Comparison of ENCODE assay signal across 9 mouse cellular contexts in genomic region chr6:113890858-113891213, GRCm38 (mm10).
DNase-seq lines count a peak whose midpoint lies in the region; ATAC-seq and TF ChIP-seq lines count a peak whose summit lies in the region.
"Had no signal": no experiment of that assay in that cellular context is flagged by ENCODE, and none has a peak within 500 bp of the region (broad histone marks: within the 10 kb centered on the region; RNA-seq: fewer than 3 reads in every experiment).

No protein-coding gene starts in this region.

- TF ChIP-seq CTCF in cerebellum, adult 2 months (IDR thresholded peaks at IDR 0.05; ENCODE audit: borderline replicate concordance, insufficient read depth, low read depth, low read length): no peak

- ATAC-seq in lung, embryonic 16.5 days (ENCODE audit: low read depth): no peak; the same call in 1 of the 2 replicates
- ATAC-seq in limb, embryonic 14.5 days (ENCODE audit: low FRiP score, low read depth): no peak
- no peak for ATAC-seq in stomach, embryonic 15.5 days (ENCODE audit: insufficient read depth, low FRiP score, low read depth)
- no peak for ATAC-seq in granulocyte monocyte progenitor cell, adult 5-6 weeks (replicated peaks; ENCODE audit: poor library complexity, severe bottlenecking)
- ATAC-seq: activated CD4-positive, CD25-positive, alpha-beta regulatory T cell, adult 4 months had no signal

- no peak for TF ChIP-seq POLR2A in cerebellum, adult 2 months (IDR thresholded peaks at IDR 0.05; ENCODE audit: borderline replicate concordance, insufficient read depth, low read length)
- TF ChIP-seq POLR2A in limb, embryonic 14.5 days (IDR thresholded peaks at IDR 0.05; ENCODE audit: borderline replicate concordance, extremely low read depth, insufficient read depth, insufficient read length): no peak

- 1% methylated on average over 10 of the region's 10 CpGs for WGBS in cerebellum, adult 2 months
- 0% methylated on average over 10 of the region's 10 CpGs for WGBS in lung, embryonic 16.5 days
- WGBS in limb, embryonic 14.5 days: 2% methylated on average over 10 of the region's 10 CpGs
- WGBS in stomach, embryonic 15.5 days: 0% methylated on average over 10 of the region's 10 CpGs

- peaks cover 47% of the 10 kb centered on the region for H3K4me1 ChIP-seq in cerebellum, adult 2 months (ENCODE audit: control insufficient read depth, insufficient read depth, low read length)
- H3K4me1 ChIP-seq in lung, embryonic 16.5 days (replicated peaks; ENCODE audit: control insufficient read depth, insufficient read depth, low read length): no peaks in the 10 kb centered on the region
- H3K4me1 ChIP-seq in limb, embryonic 14.5 days (ENCODE audit: control insufficient read depth, insufficient read depth, low read length): no peaks in the 10 kb centered on the region
- no peaks in the 10 kb centered on the region for H3K4me1 ChIP-seq in stomach, embryonic 15.5 days

- no peaks in the 10 kb centered on the region for H3K27me3 ChIP-seq in cerebellum, adult 2 months (ENCODE audit: control insufficient read depth, insufficient read depth, low read length)
- H3K27me3 ChIP-seq in lung, embryonic 16.5 days (ENCODE audit: control insufficient read depth, insufficient read depth, low read depth, low read length): peaks cover 35% of the 10 kb centered on the region
- peaks cover 52% of the 10 kb centered on the region for H3K27me3 ChIP-seq in limb, embryonic 14.5 days (ENCODE audit: control insufficient read depth, insufficient read depth, low read length)
- peaks cover 52% of the 10 kb centered on the region for H3K27me3 ChIP-seq in stomach, embryonic 15.5 days (replicated peaks)

- H3K9ac ChIP-seq in lung, embryonic 16.5 days (ENCODE audit: low read length): no peak overlapping the region
- H3K9ac ChIP-seq in limb, embryonic 14.5 days (ENCODE audit: low read depth, low read length, severe bottlenecking): 0 out of 2 replicates have a peak overlapping the region, but pooled peaks have one; percentile 38
- no peak overlapping the region for H3K9ac ChIP-seq in stomach, embryonic 15.5 days

- peak overlapping the region; percentile 92 for H3K4me3 ChIP-seq in cerebellum, adult 2 months (replicated peaks; ENCODE audit: insufficient read depth, low read depth, low read length)
- H3K4me3 ChIP-seq in lung, embryonic 16.5 days (ENCODE audit: low read length): peak overlapping the region; percentile 25
- peak overlapping the region; percentile 33 for H3K4me3 ChIP-seq in limb, embryonic 14.5 days (replicated peaks; ENCODE audit: low read length)
- H3K4me3 ChIP-seq in stomach, embryonic 15.5 days (replicated peaks): peak overlapping the region; percentile 36

- peak overlapping the region; percentile 94 for H3K27ac ChIP-seq in cerebellum, adult 2 months (ENCODE audit: insufficient read depth, low read length)
- H3K27ac ChIP-seq in lung, embryonic 16.5 days (ENCODE audit: low read length): no peak overlapping the region
- H3K27ac ChIP-seq in limb, embryonic 14.5 days (replicated peaks; ENCODE audit: low read depth, low read length): no peak overlapping the region
- H3K27ac ChIP-seq in stomach, embryonic 15.5 days: no peak overlapping the region

- H3K36me3 ChIP-seq in lung, embryonic 16.5 days (ENCODE audit: control insufficient read depth, insufficient read depth, low read length): no peaks in the 10 kb centered on the region
- no peaks in the 10 kb centered on the region for H3K36me3 ChIP-seq in limb, embryonic 14.5 days (ENCODE audit: control insufficient read depth, insufficient read depth, low read length)
- H3K36me3 ChIP-seq in stomach, embryonic 15.5 days: no peaks in the 10 kb centered on the region

- no peak for DNase-seq in cerebellum, adult 2 months
- DNase-seq in cerebellum, adult 18-20 months: no peak
- DNase-seq in lung, postnatal 10 days: no peak
- DNase-seq in limb, embryonic 14.5 days (ENCODE audit: low spot score): no peak
- no peak for DNase-seq in right cerebral cortex, adult 2 months (ENCODE audit: low spot score in 2 of 2)

- H3K9me3 ChIP-seq in lung, embryonic 16.5 days (ENCODE audit: control insufficient read depth, low read length): no peaks in the 10 kb centered on the region
- no peaks in the 10 kb centered on the region for H3K9me3 ChIP-seq in limb, embryonic 14.5 days (ENCODE audit: control insufficient read depth, low read length)
- H3K9me3 ChIP-seq in stomach, embryonic 15.5 days: no peaks in the 10 kb centered on the region

- peak overlapping the region; percentile 54 for H3K4me2 ChIP-seq in lung, embryonic 16.5 days (ENCODE audit: low read depth, low read length)
- peak overlapping the region; percentile 55 for H3K4me2 ChIP-seq in limb, embryonic 14.5 days (replicated peaks; ENCODE audit: low read depth, low read length, severe bottlenecking)
- H3K4me2 ChIP-seq in stomach, embryonic 15.5 days: peak overlapping the region; percentile 66

Comparison
In these comparisons a context has a peak if more than half of its experiments do, and no peak if none do; other contexts are left out.
1. H3K4me3 ChIP-seq: peak in every context shown above with its lines; median percentile 92 in cerebellum, adult 2 months; 36 in stomach, embryonic 15.5 days; 33 in limb, embryonic 14.5 days; 25 in lung, embryonic 16.5 days.